Mouse (Mus musculus) adrenal gland, postnatal 25 days (tissue): ENCODE data around the gene Fam234b. TPM values are rescaled to one million over a fixed set of nuclear protein-coding genes. Genes with fewer than 3 reads are reported as not detected.

Experiments
- DNase-seq: peaks from one replicate; pipeline ENCODE4 v3.0.0; 2021; ENCODE audit warnings: mixed read lengths
- total RNA-seq: library from RNA; stranded (reverse); gene quantifications from 2 replicates; pipeline ENCODE4 v1.2.3, GENCODE M21; 2021

The Fam234b gene
- total RNA-seq, 1 experiment from 2014 or later, result 32.1 TPM

DNA sequence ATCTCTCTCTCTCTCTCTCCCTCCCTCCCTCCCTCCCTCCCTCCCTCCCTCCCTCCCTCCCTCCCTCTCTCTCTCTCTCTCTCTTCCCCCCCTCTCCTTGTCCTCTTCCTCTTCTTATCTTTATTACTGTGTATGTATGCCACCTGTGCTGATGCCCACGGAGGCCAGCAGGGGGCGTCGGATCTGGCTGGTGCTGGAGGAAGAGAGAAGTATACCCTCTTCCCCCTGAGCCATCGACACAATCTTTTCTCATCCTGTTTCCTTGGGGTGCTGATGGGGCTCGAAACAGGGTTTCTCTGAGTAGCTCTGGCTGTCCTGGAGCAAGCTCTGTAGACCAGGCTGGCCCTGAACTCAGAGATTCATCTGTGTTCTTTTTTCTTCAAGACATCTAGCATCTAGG, 14.9 kb upstream of the Fam234b start:
- DNase-seq, result no peak

DNA sequence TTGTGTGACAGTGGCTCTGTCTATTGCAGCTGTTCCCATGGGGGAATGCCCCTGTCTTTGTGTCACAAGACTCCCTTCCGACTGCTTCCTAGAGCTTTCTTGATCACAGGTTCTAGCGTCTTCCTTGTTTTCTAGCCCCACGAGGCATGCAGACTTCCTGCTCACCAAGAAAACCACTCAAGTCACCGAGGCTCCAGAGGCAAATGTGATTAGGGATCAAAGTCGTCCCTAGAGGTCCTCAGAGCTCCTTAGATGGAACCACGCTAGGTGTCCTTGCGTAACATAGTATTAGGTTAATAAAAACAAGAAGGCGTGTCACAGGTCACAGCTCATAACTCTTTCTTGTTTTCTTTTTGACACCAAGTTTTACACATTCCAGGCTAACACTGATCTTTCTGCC, 13.8 kb upstream of the Fam234b start:
- DNase-seq, result no peak

DNA sequence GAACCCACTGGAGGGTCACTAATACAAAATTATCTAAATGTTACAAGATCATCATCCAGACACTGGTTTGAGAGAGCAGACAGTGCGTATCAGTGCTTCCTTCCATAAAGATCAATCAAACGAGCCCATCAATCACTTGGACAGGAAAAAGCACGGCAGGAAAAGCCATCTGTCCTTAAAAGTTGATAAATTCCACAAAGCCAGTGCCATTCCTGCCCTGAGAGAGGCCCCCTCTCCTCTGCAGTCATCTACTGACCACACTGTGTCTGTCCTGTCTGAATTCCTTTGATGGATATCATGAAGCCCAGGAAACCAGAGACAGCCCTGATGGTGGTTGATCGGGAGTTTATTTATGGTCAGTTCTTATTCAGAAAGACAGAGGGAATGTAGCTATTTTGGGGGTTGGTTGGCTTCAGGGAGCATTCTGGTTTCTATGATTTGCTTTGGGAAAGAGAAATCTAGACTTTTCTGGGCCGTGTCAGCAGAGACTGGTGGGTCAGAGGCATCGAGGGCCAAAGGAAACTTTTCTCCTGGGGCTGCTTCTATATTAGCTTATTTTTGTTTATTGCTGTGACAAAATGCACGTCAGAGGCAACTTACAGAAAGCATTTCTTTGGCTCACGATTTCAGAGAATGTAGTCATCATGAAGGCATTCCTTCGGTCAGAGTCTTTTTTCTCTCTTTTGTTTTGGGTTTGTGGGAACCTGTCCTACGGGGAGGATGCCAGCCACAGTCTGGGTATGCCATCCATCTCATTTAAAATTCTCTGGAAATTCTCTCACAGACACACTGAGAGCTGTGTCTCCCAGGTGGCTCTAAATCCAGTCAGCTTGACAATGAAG, 10.5 kb upstream of the Fam234b start:
- DNase-seq, result no peak

DNA sequence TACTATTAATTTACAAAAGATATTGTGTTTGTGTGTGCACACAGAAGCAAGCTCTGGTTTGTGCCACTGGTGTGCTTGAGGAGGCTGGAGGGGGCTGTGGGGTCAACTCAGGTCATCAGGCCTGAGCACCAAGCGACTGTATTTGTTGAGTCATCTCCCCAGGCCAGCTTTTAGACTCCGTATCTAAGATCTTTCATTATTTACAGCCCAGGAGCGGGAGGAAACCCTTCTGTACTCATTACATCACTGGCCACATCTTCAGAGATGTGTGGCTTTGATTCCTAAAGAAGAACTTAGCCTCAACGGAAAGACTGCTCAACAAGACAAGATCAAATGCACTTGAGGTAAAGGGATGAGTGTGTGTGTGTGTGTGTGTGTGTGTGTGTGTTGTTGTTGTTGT, 9.1 kb upstream of the Fam234b start:
- no peak for DNase-seq

DNA sequence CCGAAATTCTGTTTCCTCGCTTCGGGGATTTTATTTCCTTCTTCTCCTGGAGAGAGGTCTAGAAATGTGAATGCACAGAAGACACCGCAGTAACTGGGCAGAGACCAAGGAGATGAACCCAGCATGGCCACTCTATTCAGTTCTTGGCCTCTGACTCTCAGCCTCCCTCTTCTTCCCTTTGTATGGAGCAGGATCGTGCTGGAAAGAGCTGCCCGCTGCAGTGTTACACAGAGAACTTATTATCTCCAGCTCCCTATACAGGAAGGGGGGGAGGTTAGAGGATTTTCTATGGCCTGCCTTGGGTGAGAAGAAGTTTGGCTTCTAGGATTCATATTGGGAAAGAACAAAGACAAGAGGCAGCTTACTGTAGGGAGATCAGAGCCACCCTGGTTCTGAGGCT, 7.7 kb upstream of the Fam234b start:
- no peak for DNase-seq

DNA sequence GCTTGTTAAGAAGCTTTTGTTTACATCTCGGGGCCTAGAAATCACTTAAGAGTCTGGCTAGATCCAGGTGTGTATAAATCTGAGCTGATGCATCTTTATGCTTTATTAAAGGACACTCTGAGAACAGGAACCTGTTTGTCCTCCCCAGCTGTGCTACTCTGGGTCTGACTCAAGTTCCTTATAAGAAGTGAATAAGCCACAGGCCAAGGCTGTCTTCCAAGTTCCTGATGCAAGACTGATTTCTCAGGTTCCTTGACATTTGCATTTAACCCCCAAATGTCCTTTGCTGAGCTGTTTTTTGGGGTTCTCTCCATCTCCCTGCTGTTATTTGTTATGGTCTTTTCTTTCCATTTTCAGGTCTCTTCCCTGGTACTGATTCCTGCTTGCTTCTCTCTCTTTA, 5.9 kb upstream of the Fam234b start:
- DNase-seq, result no peak

DNA sequence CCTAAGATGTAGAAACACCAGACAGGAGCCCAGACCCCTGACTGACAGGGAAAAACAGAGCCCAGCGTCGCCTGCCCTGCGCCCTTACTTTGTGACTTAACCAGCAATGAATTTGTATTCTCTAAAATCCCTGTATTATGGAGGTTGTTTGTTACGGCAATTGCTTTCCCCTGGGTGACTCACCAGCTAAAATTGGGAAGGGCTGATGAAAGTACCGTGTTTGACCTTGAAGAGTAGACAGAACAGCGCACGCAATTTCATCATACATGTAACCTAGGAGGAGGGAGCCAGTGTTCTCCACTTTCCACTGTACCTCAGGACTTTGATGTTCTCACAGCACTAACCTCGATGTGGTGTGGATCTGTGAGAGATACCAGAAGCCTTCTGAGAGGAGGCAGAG, 4.8 kb upstream of the Fam234b start:
- no peak for DNase-seq

DNA sequence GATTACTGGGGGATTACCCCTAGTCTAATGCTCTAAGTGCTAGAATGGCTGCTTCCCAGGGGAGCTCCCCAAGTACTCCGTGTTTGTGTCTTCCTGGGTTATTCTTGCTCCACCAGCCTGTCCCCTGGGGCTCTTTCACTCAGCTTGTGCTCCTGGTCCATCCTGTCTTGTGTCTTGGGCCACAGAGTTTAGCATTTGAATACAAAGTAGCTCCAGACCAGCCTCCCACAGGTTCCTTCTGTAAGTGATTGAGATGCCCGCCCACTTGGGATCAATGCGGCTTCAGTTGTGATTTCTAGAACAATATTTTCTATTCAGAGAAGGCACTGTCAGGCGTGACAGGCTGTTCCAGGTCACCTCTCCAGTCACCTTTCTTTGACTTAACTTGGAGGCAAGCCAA, 4.0 kb upstream of the Fam234b start:
- no peak for DNase-seq

DNA sequence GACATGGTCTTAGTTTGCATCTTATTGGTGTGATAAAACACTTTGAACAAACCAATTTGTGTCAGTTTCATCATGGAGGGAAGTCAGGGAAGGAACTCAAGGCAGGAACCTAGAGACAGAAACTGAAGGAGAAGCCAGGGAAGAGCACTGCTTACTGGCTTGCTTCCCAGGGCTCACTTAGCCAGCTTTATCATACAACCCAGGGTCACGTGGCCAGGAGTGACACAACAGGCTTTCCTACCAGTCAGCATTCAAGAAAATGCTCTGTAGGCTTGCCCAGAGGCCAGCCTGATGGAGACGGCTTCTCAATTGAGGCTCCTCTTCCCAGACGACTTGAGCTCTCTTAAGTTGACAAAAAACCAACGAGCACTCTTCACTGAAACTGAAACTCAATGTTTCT, 2.9 kb upstream of the Fam234b start:
- no peak for DNase-seq

DNA sequence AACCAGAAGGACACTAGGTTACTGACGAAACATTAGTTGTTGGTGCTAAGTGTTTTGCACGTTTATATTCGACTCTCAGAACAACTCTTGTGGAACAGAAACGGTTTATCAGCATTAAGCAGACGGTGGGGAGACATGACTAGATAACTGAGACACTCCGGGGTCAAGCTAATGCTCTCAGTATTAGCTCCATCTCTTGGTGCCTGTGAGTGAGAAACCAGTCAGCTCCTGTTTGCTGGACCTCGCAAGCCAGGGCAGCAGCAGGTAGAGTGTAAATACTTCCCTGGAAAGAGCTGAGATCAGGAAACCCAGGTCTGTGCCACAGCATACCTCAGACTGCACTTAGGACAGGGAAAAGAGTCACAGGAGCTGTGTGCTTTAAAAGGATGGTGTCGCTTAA, 1.1 kb upstream of the Fam234b start:
- no peak for DNase-seq

DNA sequence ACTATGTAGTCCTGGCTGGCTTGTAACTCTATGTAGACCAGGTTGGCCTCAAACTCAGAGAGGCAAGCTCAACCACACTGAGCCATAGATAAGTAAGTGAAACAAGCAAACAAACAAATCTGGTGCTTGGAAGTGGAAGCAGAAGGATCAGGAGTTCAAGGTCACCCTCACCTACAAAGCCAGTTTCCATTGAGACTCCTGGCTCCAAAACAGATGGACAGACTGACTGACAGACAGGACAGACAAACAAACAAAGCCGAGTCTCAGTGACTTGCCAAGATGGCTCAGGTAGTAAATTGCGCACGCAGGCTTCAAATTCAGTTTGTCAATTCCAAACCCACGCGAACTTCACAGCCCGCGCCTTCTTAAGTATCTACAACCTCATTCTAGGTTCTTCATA, 331 bp upstream of the Fam234b start:
- no peak for DNase-seq

DNA sequence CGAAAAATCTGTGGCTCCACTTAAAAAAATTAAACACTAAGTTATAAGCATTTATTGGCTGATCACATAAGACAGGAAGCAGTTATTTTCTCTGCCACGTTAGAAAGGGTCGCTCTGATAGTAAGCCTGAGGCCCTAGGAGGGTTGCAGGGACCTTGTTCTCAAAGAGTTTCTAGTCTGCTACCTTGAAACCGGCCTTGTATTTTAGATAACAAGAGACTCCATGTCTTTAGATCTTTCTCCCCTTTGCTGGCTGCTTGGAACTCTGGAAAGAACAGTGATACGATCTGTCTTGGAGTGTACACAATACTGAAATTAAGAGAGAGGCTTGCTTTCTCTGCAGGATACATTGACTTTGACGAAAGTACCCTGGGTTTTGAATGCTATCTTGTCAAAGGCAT, 949 bp downstream of the Fam234b start:
- no peak for DNase-seq

DNA sequence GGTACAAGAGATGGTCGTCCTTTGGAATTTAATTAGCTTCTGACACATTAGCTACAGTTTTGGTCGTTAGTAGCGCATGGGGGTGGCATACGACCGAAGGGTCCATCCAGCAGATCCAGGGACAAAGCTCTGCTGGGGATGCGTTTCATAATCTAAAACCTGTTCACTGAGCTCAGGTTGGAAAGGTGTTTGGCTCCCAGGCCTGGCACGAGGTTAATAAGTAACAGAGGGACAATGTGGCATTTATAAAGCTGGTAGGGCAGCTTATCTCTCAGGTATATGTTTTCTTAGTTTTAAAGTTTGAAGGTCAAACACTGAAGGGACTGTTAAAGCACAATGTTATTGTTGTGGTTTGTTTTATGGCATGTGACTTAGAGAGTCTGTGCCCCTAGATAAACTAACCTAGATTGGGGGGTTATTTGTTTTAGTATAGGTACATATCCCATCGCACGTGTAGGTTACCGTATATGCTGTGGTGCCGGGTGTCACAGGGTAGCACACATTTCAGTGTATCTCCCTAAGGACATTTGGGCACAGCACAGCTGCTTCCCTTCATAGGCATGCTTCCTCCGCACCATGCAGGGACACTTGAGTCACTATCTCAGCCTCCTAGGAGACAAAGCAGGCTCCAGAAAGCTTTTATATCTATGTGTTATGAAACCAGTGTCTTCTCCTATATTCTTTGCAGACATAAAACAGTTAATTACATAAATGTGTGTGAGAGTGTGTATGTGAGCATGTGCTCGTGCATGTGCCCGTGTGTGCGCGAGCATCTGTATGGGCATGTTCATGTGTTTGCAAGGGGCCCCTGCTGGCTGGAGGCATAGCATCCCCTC, 2.6 kb downstream of the Fam234b start:
- DNase-seq, result no peak

DNA sequence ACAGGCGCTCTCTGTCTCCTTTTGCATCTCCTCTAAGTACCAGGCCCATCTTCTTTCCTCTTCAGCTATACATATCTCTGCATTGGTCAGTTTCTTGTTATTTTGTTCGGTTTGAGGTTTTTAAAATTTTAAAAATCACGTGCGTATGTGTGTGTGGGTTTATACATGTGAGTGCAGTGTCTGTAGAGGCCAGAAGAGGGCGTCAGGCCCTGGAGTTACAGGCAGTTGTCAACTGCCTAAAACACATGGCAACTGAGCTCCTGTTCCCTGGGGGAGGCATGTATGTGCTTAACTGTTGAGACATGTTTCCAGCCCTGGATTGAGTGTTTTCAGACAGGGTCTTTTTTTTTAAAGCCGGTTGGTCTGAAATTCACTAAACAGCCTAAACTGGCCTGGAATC, 4.9 kb downstream of the Fam234b start:
- DNase-seq, result no peak

DNA sequence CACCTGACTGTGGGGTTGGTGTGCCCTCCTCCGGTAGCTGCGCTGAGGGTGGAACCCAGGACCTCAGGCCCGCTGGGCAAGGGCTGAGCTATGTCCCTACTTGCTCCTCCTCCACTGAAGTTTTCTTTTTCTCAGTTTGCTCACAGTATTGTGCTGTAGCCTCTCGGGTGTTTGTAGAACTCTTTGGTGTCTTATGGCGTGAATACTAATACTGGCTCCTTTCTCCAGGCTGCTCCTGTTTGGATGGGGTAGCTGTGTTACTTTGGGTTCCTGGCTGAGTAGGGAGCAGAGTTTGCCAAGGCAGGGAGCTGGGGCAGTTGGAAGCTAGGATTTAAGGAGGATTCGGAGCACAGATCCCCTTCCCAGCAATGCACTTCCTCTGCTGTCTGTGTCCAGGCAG, 6.0 kb downstream of the Fam234b start:
- no peak for DNase-seq

DNA sequence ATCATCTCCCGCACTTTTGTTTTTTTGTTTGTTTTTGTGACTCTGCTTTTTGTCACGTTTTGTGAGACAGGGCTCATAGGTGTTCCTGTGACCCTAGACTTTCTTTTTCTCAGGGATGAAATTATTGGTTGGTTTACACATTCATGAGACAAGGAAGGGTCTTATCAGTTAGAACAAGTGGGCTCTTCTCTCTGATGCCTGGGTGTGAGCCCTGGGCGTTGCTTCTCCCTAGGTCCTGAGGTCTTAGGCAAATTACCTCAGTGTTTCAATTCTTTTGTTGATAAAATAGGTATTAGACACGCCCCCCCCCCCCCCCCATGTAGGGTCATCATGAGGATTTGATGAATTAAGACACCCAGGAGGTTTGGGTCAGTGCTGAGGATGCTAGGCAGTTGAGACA, 7.1 kb downstream of the Fam234b start:
- DNase-seq, result no peak

DNA sequence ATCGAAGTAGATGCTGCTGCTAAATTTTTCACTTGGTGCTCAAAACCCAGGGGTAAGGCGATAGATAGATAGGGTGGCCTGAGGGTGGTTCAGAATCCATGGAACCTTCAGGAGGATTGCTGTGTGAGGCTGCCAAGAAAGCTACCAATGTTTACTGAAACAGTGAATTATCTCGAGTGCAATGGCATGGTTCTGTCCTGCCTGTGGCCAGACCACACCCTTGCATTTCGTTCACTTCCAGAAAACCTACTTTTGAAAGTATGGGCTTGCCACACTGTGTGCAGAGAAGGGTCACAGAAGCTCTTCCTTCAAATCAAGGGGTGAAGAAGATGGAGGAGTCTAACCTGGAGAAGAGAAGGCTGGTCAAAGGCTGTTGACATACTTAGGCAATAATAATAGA, 8.0 kb downstream of the Fam234b start:
- DNase-seq, result no peak

DNA sequence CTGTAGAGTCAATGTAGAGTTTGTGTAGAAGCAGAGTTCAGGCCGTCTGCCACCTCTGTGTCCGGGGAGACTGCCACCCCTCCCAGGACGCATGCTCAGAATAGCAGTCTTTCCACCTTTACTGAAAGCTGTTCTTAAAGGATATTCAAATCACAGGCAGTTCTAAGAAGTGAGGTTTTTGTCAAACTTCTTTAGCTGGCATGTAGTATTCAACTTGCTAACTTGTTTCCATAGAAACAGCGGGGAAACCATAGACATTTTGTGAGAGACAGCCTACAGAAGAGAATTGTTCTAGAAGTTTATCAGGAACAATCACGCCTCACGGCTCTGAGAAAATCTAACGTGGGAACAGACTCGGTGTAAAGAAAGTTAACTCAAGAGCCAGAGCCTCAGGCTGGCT, 9.1 kb downstream of the Fam234b start:
- no peak for DNase-seq

DNA sequence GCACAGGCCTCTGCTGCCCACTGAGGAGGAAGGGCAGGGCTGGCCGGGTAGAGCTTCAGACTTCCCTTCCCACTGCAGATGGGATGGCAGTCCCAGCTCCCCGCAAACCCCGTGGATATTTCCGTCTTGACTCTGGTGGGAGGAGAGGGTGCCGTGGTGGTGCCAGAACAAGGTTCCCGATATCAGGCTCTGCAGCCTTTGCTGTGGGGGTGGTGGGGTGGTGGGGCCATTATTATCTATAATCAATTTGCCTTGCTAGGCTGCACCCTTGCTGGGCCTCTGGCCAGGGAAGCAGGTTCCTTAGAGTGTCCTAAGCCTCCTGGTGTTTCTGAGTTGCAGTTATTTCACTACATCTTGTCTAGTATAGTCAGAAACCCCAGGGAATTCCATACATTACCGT, 13.4 kb downstream of the Fam234b start:
- DNase-seq, result no peak

DNA sequence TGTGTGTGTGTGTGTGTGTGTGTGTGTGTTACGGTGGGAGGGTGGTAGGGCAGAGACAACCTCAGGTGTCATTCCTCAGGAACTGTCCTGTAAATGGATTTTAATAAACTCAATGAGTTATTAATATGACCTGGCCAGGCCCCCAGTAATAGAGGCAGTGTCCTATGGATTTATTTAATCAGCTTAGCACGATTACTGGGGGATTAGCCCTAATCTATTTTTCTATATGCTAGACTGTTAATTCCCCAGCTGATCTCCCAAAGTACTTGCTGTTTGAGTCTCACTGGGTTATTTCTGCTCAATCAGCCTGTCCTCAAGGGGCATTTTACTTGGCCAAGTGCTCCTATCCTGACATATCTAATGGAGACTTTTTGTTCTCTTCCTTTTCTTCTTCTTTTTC, 14.9 kb downstream of the Fam234b start:
- no peak for DNase-seq

DNA sequence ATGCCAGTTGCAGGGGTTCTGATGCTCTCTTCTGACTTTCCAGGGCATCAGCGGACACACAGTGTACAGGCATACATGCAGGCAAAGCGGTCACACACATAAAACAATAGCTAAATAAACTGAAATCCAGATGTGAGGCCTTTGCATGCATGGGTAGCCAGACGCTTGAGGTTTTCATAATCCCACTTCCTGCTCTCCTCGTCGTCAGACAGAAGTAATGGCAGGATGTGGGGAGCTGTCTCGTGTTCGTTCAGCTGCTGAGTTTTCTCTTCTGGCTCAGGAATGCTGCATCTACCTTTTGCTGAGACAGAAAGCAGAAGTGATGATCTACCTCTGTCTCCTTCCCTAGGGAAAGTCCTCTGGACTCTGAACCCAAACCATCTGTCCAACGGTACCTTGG, 20.6 kb downstream of the Fam234b start:
- DNase-seq, result no peak

DNA sequence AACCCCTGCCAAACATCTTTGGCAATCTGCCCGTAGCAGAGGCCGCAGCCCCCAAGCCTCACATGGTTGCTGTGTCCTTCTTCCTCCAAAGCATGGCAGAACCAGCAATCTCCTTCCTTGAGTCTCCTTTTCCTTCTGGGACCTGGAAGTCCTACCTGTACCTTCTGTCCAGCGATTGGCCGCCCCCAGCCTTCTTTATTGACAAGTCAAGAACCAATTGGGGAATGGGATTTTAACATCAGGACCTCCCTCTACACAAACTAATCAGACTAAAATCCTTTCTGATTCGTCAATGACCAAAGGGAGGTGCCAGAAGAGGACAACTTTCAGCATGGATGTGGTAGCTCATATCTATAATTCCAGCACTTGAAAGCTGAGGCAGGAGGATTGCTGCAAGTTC, 22.1 kb downstream of the Fam234b start:
- no peak for DNase-seq

DNA sequence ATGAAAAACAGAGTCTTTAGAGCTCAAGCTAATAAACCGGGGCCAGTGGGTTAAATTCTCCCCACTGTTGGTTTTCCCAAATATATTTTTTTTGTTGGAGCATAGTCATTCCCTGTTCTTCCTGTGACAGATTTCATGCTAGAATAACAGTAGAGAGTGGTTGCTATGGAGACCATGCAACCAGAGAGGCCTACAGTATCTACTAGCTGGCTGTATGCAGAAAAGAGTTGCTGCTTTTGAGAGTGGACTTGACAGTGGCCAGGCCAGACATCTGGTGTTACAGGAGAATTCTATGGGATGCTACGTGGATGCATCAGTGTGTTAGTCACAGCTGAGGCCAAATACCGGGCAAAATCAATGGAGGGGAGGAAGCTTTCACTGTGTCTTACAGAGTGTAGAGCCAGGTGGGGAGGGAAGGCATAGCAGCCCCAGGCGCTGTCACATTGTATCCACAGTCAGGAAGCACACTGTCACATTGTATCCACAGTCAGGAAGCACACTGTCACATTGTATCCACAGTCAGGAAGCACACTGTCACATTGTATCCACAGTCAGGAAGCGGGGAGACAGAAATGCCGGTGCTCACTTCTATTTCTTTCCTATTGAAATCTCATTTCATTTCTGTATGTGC, 26.1 kb downstream of the Fam234b start:
- DNase-seq, result no peak
